Mouse (Mus musculus): ENCODE data around the gene 2610008E11Rik.
"Not testable (repeated sequence)": the region's sequence is repeated elsewhere in the genome, so short reads cannot be mapped to it uniquely, and the experiment has no call there.

2610008E11Rik gene

GRCm38 (mm10) chr10:79097161-79097754 is at the start of gene 2610008E11Rik:
Gene 2610008E11Rik (minus strand): TSS chr10:79097600.
- in situ Hi-C loops (cut with MboI, MseI), result no loop called here

DNA sequence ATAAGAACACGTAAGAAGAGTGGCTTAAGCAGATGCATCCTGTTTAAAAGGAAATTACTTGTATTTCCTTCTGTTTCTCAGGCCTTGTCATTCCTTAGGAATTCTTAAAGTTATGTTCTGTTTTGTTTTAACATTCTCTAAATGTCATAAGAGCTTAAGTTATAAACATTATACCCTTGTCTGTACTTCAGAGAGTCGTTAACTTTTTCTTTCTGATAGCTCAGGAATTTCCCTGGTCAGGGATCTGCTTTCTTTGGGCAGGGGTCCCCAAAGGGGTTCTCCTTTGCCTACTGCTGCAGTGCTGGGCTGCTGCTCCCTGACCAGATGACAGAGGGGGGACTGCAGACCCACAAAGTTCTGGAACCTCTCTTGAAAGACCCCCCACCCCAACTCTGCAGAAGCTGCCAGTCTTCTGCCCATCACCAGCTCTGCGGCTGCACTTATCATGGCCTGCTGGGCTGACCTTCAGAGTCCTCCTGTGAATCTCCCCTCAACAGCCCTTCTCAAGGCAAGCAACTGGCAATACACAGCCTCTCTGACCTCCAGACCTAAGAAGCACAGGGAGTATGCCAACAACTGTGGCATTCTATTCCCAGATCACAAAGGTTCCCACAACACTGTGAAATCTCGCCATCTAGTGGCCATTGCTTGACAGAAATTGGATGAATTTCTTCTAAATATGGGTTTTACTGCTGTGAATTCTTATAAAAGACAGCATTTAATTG is 18.9 kb upstream of the 2610008E11Rik start:
- in situ Hi-C loops (cut with MboI, MseI), result loop anchor here (25.0 kb wide), 2 partner anchors 479 to 579 kb away; no protein-coding TSS in a partner anchor

DNA sequence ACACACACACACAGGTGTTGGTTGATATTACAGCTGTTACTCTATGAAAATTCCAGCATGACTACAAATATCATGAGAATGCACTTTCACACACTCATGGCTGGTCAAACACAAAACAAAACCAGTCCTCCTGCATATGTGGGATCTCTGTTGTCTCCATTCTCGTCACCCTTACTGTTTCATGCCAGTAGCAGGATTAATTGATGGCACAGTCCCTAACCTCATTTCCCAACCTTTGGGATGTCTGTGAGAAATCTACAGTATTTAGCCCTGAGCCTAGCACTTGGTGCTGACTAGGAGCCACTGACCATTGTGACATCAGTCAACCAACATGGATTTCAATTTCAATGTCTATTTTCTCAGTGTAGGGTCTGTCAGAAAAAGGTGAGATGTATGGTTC is 17.7 kb upstream of the 2610008E11Rik start:
- in situ Hi-C loops (cut with MboI, MseI), result loop anchor here (25.0 kb wide), 2 partner anchors 478 to 578 kb away; no protein-coding TSS in a partner anchor

DNA sequence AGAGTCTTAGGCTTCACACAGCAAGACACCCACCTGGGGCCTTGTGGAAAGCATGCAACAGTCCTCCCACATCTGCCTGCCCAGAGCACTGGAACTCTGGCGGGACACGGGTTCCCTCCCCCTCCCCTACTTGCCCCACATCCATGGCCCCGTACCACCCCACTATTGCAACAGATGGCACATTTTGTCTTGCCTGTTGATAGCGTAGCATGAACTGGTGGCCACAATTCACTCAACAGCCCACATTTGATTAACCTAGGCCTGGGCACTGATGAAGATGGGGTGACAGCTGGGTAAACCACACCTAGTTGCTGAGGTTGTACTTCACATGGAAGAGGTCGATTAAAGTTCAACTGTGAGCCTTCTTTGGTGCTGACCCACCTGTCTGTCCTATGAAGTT is 13.1 kb upstream of the 2610008E11Rik start:
- in situ Hi-C loops (cut with MboI, MseI), result loop anchor here (25.0 kb wide), 2 partner anchors 473 to 573 kb away; no protein-coding TSS in a partner anchor

DNA sequence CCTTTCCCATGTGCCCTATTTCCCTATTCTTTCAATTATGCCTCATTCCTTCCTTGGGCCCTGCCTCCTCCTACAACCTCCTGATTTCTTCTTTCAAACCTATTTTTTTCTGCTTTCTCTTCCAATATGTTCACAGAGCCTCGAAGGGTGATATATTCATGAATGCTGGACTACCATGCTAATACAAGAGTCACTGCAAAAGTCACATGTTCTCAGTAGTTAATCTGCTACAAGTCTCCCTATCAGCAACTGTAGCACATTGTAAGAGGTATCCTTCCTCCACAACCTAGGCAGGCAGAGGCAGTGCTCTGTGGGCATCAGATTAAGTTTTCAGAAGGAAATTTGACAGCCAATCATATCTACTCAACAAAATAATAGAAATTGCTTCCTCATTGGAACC is 11.8 kb upstream of the 2610008E11Rik start:
- in situ Hi-C loops (cut with MboI, MseI), result loop anchor here (25.0 kb wide), 2 partner anchors 472 to 572 kb away; no protein-coding TSS in a partner anchor

- in situ Hi-C loops (cut with MboI, MseI), result loop anchor here (25.0 kb wide), 2 partner anchors 470 to 570 kb away; no protein-coding TSS in a partner anchor
Observed at GRCm38 (mm10) chr10:79107531-79107930, 10.1 kb upstream of the 2610008E11Rik start.

DNA sequence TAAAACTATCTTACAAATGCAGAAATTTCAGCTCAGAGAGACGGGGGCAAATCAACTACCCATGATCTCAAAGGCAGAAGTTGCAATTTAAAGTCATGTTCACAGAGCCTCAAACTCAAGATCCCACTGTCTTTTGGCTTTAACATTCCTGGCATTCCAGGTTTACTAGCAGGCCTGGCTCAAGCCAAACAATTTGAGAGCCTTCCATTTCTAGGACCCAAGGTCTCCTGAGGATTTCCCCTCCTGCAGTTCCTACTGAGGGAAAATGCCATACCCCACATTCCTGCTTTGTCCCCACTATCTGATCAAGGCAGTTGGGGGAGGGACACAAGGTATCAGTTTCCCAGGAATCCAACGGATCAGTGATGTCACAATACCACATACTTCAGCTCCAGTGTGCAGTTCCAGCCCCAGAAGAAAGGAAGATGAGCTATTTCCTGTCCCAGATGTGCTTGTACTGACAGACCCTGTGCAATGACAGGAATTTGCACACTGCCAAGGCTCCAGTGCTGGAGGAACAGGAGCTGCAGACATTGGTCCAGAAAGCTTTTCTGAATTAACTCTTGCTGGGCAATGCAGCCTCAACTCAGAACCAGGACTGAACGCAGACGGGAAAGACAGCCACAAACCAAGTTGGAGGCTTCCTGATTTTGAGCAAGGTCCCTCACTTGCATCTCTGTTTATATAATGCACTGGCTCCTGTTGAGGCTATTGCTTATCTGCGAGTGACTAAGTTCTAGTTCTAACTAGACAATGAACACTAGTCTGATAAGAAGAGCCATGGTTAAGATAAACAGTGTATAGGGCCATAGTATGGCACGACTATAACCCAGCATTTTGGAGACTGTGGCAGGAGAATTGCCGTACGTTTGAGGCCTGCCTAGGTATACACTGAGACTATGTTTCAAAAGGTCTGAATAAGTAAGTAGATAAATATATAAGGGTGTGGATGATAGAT is 9.2 kb upstream of the 2610008E11Rik start:
- in situ Hi-C loops (cut with MboI, MseI), result loop anchor here (25.0 kb wide), 2 partner anchors 469 to 569 kb away; no protein-coding TSS in a partner anchor

- in situ Hi-C loops (cut with MboI, MseI), result no loop called here
Observed at GRCm38 (mm10) chr10:79096706-79097105, 694 bp downstream of the 2610008E11Rik start.

DNA sequence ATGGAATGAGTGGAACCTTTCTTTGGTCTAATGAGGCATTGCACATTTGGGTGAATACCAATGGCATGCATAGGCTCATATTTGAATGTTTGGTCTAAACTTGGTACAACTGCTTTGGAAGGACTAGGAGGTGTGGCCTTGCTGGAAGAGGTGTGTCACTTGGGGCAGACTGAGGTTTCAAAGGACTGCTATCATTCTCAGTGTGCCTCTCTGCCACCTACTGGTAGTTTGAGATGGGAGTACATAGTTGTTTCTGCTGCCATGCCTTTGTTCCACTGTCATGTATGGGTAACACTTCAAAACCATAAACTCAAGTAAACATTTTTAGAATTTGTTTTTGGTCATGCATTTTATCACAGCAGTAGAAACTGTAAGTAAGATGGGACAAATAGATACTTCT is 5.7 kb downstream of the 2610008E11Rik start:
- in situ Hi-C loops (cut with MboI, MseI), result no loop called here

DNA sequence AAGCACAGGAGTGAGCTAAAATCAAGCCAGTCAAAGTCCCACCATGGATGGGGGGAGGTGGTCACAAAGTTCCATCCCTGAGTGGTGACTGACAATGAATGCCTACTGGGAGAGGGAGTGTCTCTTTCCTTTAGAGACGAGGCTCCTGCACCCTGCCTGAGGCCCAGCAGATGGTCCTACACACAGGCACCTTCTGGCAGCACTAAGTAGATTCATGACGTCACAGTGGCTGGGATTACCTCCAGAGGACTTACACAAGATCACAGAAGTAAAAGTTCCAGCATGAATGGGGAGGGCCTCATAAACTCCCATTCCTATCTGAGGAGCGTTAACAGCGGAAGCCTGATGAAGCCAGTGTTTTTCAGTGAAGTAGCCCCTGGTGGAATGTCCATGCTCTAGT is 8.4 kb downstream of the 2610008E11Rik start:
- in situ Hi-C loops (cut with MboI, MseI), result no loop called here

DNA sequence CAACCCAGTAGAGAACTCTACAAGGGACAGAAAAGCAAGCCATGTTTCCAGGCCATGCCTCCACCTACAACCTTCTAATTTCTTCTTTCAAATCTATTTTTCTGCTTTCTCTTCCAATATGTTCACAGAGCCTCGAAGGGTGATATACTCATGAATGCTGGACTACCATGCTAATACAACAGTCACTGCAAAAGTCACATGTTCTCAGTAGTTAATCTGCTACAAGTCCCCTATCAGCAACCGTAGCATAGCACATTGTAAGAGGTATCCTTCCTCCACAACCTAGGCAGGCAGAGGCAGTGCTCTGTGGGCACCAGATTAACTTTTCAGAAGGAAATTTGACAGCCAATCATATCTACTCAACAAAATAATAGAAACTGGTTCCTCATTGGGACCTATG is 10.8 kb downstream of the 2610008E11Rik start:
- in situ Hi-C loops (cut with MboI, MseI), result no loop called here

- in situ Hi-C loops (cut with MboI, MseI), result not testable (repeated sequence)
Observed at GRCm38 (mm10) chr10:79057370-79057769, 40.0 kb downstream of the 2610008E11Rik start.

DNA sequence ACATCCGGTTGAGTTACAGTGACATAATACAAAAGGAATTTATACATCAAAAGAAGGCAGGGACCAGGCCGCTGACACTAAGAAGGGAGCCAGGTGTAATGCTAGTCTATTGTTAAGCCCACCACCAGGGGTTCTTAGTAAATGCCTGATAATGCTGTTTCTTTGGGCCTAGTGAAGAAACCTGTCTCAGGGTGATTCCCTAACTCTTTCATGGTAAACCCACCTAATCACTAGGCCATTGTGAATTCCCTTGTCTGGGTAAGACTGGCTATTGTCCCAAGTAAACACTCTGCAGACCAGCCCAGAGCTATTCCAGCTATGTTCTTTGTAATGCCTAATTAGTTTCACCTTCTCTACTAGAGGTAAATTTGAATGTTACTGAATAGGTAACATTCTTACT is 54.9 kb downstream of the 2610008E11Rik start:
- in situ Hi-C loops (cut with MboI, MseI), result not testable (repeated sequence)

DNA sequence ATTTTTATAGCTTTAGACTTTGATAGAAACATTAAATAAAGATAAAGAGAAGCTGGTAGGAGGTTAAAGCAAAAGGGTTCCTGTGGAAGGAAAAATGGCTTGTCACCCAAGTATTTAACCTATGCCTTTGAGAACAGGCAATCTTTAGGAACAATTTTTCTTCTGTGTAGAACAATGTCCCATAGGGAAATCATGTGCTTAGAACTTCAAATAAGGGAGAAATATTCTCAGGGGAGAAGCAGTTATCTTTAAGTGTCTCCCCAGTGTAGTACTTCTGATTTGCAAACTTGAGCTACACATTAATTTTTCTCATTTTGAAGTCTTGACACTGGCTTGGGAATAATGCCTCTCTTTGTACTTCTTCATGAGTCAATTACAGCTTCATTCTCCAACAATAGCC is 69.0 kb downstream of the 2610008E11Rik start, which contains the start of gene Olfr57:
Olfr57 (plus strand) TSS at position 301 of the 400 bp plus-strand sequence.
- in situ Hi-C loops (cut with MboI, MseI), result no loop called here
